Mouse (Mus musculus) megakaryocyte, embryonic 14.5 days (primary cell): ENCODE measurements around the gene Gm10260.

ENCODE experiments used
- FLI1 ChIP-seq: IDR thresholded peaks from 2 replicates; pipeline ENCODE4 v1.6.1; 2012; ENCODE audit warnings: low read length, inconsistent platforms, mixed read lengths
- GATA1 ChIP-seq: IDR thresholded peaks from 3 replicates; pipeline ENCODE4 v1.6.1; 2012; ENCODE audit warnings: mixed read lengths, low read length, inconsistent platforms, borderline replicate concordance

DNA sequence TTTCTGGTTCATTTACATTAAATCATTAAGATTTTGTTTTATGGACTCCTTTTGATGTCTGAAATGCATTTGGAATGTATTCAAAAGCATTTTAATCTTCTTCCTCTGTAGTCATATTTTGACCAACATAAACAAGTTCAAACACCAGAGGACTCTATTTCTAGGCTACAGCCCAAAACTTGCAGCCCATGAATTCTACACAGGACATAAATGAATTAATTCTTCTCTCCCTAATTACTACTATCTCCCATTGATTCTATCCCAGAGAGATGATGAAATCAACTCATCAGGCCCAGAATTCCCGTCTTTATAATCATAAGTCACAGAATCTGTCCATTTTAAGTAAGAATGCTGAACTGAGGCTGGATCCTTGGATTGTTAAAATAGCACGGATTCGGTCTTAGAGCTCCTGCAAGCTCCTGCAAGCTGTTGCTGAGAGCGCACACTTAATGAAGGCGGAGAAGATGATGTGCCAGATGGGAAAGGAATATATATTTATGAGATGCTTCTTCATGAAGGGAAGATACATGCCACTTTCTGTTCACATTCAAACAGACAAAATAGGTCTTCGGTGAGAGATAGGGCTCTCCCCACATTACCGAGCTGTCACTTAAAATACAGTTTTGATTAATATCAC is 7.7 kb upstream of the Gm10260 start:
- TF ChIP-seq GATA1, result no peak
- no peak for TF ChIP-seq FLI1
